Mouse (Mus musculus) heart, postnatal 36 days (tissue): ENCODE measurements around the gene Arhgap15. TPM values are rescaled to one million over a fixed set of nuclear protein-coding genes. Genes with fewer than 3 reads are reported as not detected.

Experiments used
- DNase-seq, 2 experiments: peaks; one replicate each; pipeline ENCODE4 v3.0.0; 2021 to 2022
- intact Hi-C: fragments of 180-260 bp; cut with DNase I; formaldehyde crosslinking; loops from one replicate; pipeline ENCODE4 v1.15.1; 2025
- total RNA-seq, 2 experiments: library from RNA; stranded (reverse); gene quantifications; 2 replicates each; pipeline ENCODE4 v1.2.3; 2021

Gene Arhgap15
- total RNA-seq, 2 experiments from 2014 or later = 0.86 to 0.92 TPM

GRCm38 (mm10) chr2:44103321-44103720 is 354.7 kb downstream of the Arhgap15 start:
- intact Hi-C loops = loop anchor here (10.0 kb wide), 1 partner anchor 1011 kb away; the partner anchor contains the start of gene Zeb2
- DNase-seq = peak in 1 of 2 experiments; percentile 17

- peak in 1 of 2 experiments; percentile 31 for DNase-seq
- intact Hi-C loops = loop anchor here (10.0 kb wide), 1 partner anchor 1011 kb away; the partner anchor contains the start of gene Zeb2
Measured at GRCm38 (mm10) chr2:44103742-44104141, 355.1 kb downstream of the Arhgap15 start.

GRCm38 (mm10) chr2:44104282-44105197 is 355.9 kb downstream of the Arhgap15 start:
- DNase-seq = peak; percentile 55 to 65
- intact Hi-C loops = loop anchor here (10.0 kb wide), 1 partner anchor 1010 kb away; the partner anchor contains the start of gene Zeb2

GRCm38 (mm10) chr2:44105198-44105555 is 356.6 kb downstream of the Arhgap15 start:
- DNase-seq = peak in 1 of 2 experiments; percentile 26
- intact Hi-C loops = loop anchor here (10.0 kb wide), 1 partner anchor 1010 kb away; the partner anchor contains the start of gene Zeb2

GRCm38 (mm10) chr2:44106359-44106758 is 357.7 kb downstream of the Arhgap15 start:
- intact Hi-C loops = loop anchor here (10.0 kb wide), 1 partner anchor 1008 kb away; the partner anchor contains the start of gene Zeb2
- no peak for DNase-seq

GRCm38 (mm10) chr2:44111276-44111675 is 362.7 kb downstream of the Arhgap15 start:
- no peak for DNase-seq
- intact Hi-C loops = loop anchor here (5.0 kb wide), 1 partner anchor 36 kb away; no protein-coding TSS in a partner anchor

- intact Hi-C loops = loop anchor here (5.0 kb wide), 1 partner anchor 34 kb away; no protein-coding TSS in a partner anchor
- DNase-seq = peak; percentile 28 to 36
Measured at GRCm38 (mm10) chr2:44112990-44113798, 364.6 kb downstream of the Arhgap15 start.

GRCm38 (mm10) chr2:44114296-44114695 is 365.7 kb downstream of the Arhgap15 start:
- intact Hi-C loops = loop anchor here (5.0 kb wide), 1 partner anchor 33 kb away; no protein-coding TSS in a partner anchor
- no peak for DNase-seq

GRCm38 (mm10) chr2:44121162-44121561 is 372.5 kb downstream of the Arhgap15 start:
- intact Hi-C loops = no loop called here
- no peak for DNase-seq

GRCm38 (mm10) chr2:44123246-44123645 is 374.6 kb downstream of the Arhgap15 start:
- DNase-seq = no peak
- intact Hi-C loops = no loop called here

GRCm38 (mm10) chr2:44124093-44124492 is 375.5 kb downstream of the Arhgap15 start:
- no peak for DNase-seq
- intact Hi-C loops = no loop called here

- no peak for DNase-seq
- intact Hi-C loops = no loop called here
Measured at GRCm38 (mm10) chr2:44124683-44125082, 376.1 kb downstream of the Arhgap15 start.

- intact Hi-C loops = no loop called here
Measured at GRCm38 (mm10) chr2:44126044-44126695, 377.5 kb downstream of the Arhgap15 start.

GRCm38 (mm10) chr2:44129533-44129932 is 380.9 kb downstream of the Arhgap15 start:
- no peak for DNase-seq
- intact Hi-C loops = no loop called here

More at GRCm38 (mm10) chr2:44126044-44126695, 377.5 kb downstream of the Arhgap15 start:
- no peak for DNase-seq

GRCm38 (mm10) chr2:44131271-44131670 is 382.6 kb downstream of the Arhgap15 start:
- intact Hi-C loops = no loop called here

GRCm38 (mm10) chr2:44134796-44135195 is 386.2 kb downstream of the Arhgap15 start:
- no peak for DNase-seq
- intact Hi-C loops = no loop called here

More at GRCm38 (mm10) chr2:44131271-44131670, 382.6 kb downstream of the Arhgap15 start:
- DNase-seq = no peak

- no peak for DNase-seq
- intact Hi-C loops = no loop called here
Measured at GRCm38 (mm10) chr2:44140455-44140854, 391.8 kb downstream of the Arhgap15 start.

GRCm38 (mm10) chr2:44142152-44142551 is 393.5 kb downstream of the Arhgap15 start:
- intact Hi-C loops = no loop called here
- no peak for DNase-seq

GRCm38 (mm10) chr2:44142611-44143010 is 394.0 kb downstream of the Arhgap15 start:
- DNase-seq = no peak
- intact Hi-C loops = no loop called here
